Mouse (Mus musculus) spleen, adult 2 months (tissue): ENCODE data around the gene Gp1ba. TPM values are rescaled to one million over a fixed set of nuclear protein-coding genes. Genes with fewer than 3 reads are reported as not detected.

Source experiments
- DNase-seq, 2 experiments: peaks; one replicate each; pipeline versions ENCODE4 v3.0.0 to v3.0.0-alpha.2; 2012 to 2021; ENCODE audit warnings: low spot score in 2 of 2, low read depth in 1 of 2
- H3K27ac ChIP-seq: fragments of 200-500 bp; 2 replicates; pipeline ENCODE4 v1.5.1; 2012; ENCODE audit warnings: low read length, inconsistent platforms; ENCODE audit not compliant: insufficient read depth
- H3K27me3 ChIP-seq: fragments of 200-500 bp; 2 replicates; pipeline ENCODE4 v1.6.1; 2012; ENCODE audit warnings: mild to moderate bottlenecking, moderate library complexity, low read length, inconsistent platforms; ENCODE audit not compliant: control insufficient read depth, insufficient read depth
- H3K36me3 ChIP-seq: fragments of 200-500 bp; 2 replicates; pipeline ENCODE4 v1.6.1; 2012; ENCODE audit warnings: mild to moderate bottlenecking, low read length, inconsistent platforms; ENCODE audit not compliant: control insufficient read depth, insufficient read depth
- H3K4me1 ChIP-seq: fragments of 200-500 bp; 2 replicates; pipeline ENCODE4 v1.6.1; 2011; ENCODE audit warnings: inconsistent platforms; ENCODE audit not compliant: control insufficient read depth, insufficient read depth, insufficient read length
- H3K4me3 ChIP-seq: fragments of 200-500 bp; 2 replicates; pipeline ENCODE4 v1.5.1; 2011; ENCODE audit warnings: mild to moderate bottlenecking, inconsistent platforms; ENCODE audit not compliant: insufficient read depth, insufficient read length; ENCODE audit errors: extremely low read depth
- CTCF ChIP-seq: fragments of 200-500 bp; IDR thresholded peaks from 2 replicates; pipeline ENCODE4 v1.5.1; 2011; ENCODE audit warnings: mild to moderate bottlenecking, inconsistent platforms; ENCODE audit not compliant: insufficient read depth, insufficient read length, insufficient replicate concordance; ENCODE audit errors: extremely low read depth
- POLR2A ChIP-seq: fragments of 200-500 bp; IDR thresholded peaks from 2 replicates; pipeline ENCODE4 v1.6.1; 2011; ENCODE audit warnings: low read depth, low read length, inconsistent platforms
- WGBS: fragments of 180-500 bp; shearing (Covaris S2); methylation state at CpG from one replicate; pipeline ENCODE4 v1.1.7; 2018; 5-methylcytosine and 5-hydroxymethylcytosine counted together
- polyA plus RNA-seq: library from polyadenylated mRNA; depleted of rRNA; stranded (reverse); fragments of >200 nt; gene quantifications from 2 replicates; pipeline ENCODE4 v1.2.3, GENCODE M21; 2012

Gene Gp1ba
- polyA plus RNA-seq, 1 experiment, result 9.3 TPM

- peaks cover 10% of the 10 kb centered on the region for H3K36me3 ChIP-seq
- H3K4me1 ChIP-seq, result peaks cover 8% of the 10 kb centered on the region; the same call in 1 of the 2 replicates
- DNase-seq, result peak; percentile 56 to 74
- H3K27ac ChIP-seq, result peak overlapping the region; percentile 41
- no peaks in the 10 kb centered on the region for H3K27me3 ChIP-seq
- TF ChIP-seq CTCF (no peak), POLR2A (peak; percentile 33)
- WGBS, result under 1% methylated on average over 17 of the region's 17 CpGs
- peak overlapping the region; percentile 53 for H3K4me3 ChIP-seq
These were observed 23.8 kb upstream of the Gp1ba start for GRCm38 (mm10) chr11:70615074-70615473.

GRCm38 (mm10) chr11:70615516-70616093 lies 23.3 kb upstream of the Gp1ba start, which contains the start of gene 4930544D05Rik:
Gene 4930544D05Rik, plus strand, starts transcription at chr11:70615848.
- peaks cover 8% of the 10 kb centered on the region for H3K36me3 ChIP-seq
- H3K4me3 ChIP-seq, result peak within 1 kb of the TSS; percentile 53
- 16% methylated on average over 21 of the region's 21 CpGs for WGBS
- H3K27me3 ChIP-seq, result no peaks in the 10 kb centered on the region
- DNase-seq, result no peak
- peak within 1 kb of the TSS; percentile 41 for H3K27ac ChIP-seq
- TF ChIP-seq CTCF (no peak), POLR2A (no peak)
- peaks cover 8% of the 10 kb centered on the region; the same call in 1 of the 2 replicates for H3K4me1 ChIP-seq

GRCm38 (mm10) chr11:70619101-70619500 lies 19.8 kb upstream of the Gp1ba start, which contains the start of gene Chrne:
Gene Chrne, minus strand, starts transcription at chr11:70619216.
- H3K36me3 ChIP-seq, result no peaks in the 10 kb centered on the region
- H3K27ac ChIP-seq, result no peak within 1 kb of the TSS
- H3K4me3 ChIP-seq, result no peak within 1 kb of the TSS
- H3K4me1 ChIP-seq, result peaks cover 8% of the 10 kb centered on the region; the same call in 1 of the 2 replicates
- no peak for TF ChIP-seq POLR2A
- no peaks in the 10 kb centered on the region for H3K27me3 ChIP-seq
- 93% methylated on average over 1 of the region's 1 CpGs for whole genome bisulfite sequencing
- DNase-seq, result no peak

- H3K27me3 ChIP-seq, result no peaks in the 10 kb centered on the region
- no peaks in the 10 kb centered on the region for H3K36me3 ChIP-seq
- H3K27ac ChIP-seq, result no peak overlapping the region
- H3K4me3 ChIP-seq, result no peak overlapping the region
- TF ChIP-seq POLR2A (no peak), CTCF (no peak)
- 86% methylated on average over 7 of the region's 7 CpGs for WGBS
- no peaks in the 10 kb centered on the region for H3K4me1 ChIP-seq
- DNase-seq, result no peak
These were observed 16.7 kb upstream of the Gp1ba start for GRCm38 (mm10) chr11:70621972-70622814.

- Histone ChIP-seq H3K27ac (no peak overlapping the region), H3K36me3 (no peaks in the 10 kb centered on the region), H3K27me3 (no peaks in the 10 kb centered on the region), H3K4me1 (no peaks in the 10 kb centered on the region), H3K4me3 (no peak overlapping the region)
- TF ChIP-seq CTCF (no peak), POLR2A (no peak)
- 93% methylated on average over 10 of the region's 10 CpGs for WGBS
- no peak for DNase-seq
These were observed 15.7 kb upstream of the Gp1ba start for GRCm38 (mm10) chr11:70623053-70623742.

GRCm38 (mm10) chr11:70625473-70625872 lies 13.4 kb upstream of the Gp1ba start:
- no peak overlapping the region for H3K27ac ChIP-seq
- peak in 1 of 2 experiments; percentile 36 for DNase-seq
- no peaks in the 10 kb centered on the region for H3K36me3 ChIP-seq
- WGBS, result 42% methylated on average over 4 of the region's 4 CpGs
- no peak overlapping the region for H3K4me3 ChIP-seq
- TF ChIP-seq POLR2A, result no peak
- peak; percentile 56; the same call in 1 of the 2 replicates for TF ChIP-seq CTCF
- H3K4me1 ChIP-seq, result no peaks in the 10 kb centered on the region
- no peaks in the 10 kb centered on the region for H3K27me3 ChIP-seq
